Mouse (Mus musculus) myocyte (in vitro differentiated cells): ENCODE measurements around the gene Swap70.

Experiments used
- CEBPB ChIP-seq: IDR thresholded peaks from 2 replicates; pipeline ENCODE4 v1.6.1; 2011; ENCODE audit warnings: mild to moderate bottlenecking, moderate library complexity; ENCODE audit not compliant: poor library complexity, insufficient read depth, severe bottlenecking
- MAX ChIP-seq: IDR thresholded peaks from one replicate; pipeline ENCODE4 v1.6.1; 2011; ENCODE audit warnings: low read depth, mild to moderate bottlenecking, control low read depth
- MYOD1 ChIP-seq, 3 experiments: IDR thresholded peaks; one replicate each; pipeline ENCODE4 v1.6.1; 2011; ENCODE audit warnings: control low read depth in 2 of 3, low read depth in 2 of 3, mild to moderate bottlenecking in 2 of 3, moderate library complexity in 1 of 3; ENCODE audit not compliant: insufficient read length in 2 of 3, control insufficient read depth in 1 of 3
- POLR2A ChIP-seq: IDR thresholded peaks from one replicate; pipeline ENCODE4 v1.6.1; 2011; ENCODE audit warnings: low read depth, mild to moderate bottlenecking, control low read depth, moderate library complexity; ENCODE audit not compliant: insufficient read length

GRCm38 (mm10) chr7:110242290-110242581 is 20.7 kb downstream of the Swap70 start:
- TF ChIP-seq MYOD1 (IDR thresholded peaks at IDR 0.05; ENCODE audit: control insufficient read depth in 1 of 3, insufficient read length in 2 of 3, low read depth in 2 of 3) (no peak), POLR2A (no peak), CEBPB (no peak), MAX (no peak)
